Mouse (Mus musculus): ENCODE data around the gene Defb22. TPM values are rescaled to one million over a fixed set of nuclear protein-coding genes. Genes with fewer than 3 reads are reported as not detected.

Defb22 gene
- polyA plus RNA-seq, 1 experiment from 2014 or later = not detected

DNA sequence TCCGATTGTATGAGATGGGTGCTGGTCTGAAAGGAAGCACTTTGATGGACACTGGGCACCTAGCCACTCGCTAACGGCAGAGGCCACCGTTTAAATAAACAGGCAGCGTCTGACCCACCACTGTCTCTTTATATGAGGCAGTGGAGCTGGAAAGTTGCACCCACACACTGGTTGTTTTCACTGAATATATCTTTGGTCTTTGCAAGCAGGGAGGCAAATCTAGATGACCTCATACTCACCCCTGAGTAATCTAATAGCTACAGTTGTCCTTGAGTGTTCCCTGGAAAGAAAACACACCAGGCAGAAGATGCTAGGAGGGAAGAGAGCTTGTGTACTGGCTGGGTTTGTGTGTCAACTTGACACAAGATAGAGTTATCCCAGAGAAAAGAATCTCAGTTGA lies 42.5 kb downstream of the Defb22 start:
- 49% methylated on average over 5 of the region's 5 CpGs for WGBS
- H3K4me2 ChIP-seq (ENCODE audit: low read length) = no peak overlapping the region
- peaks cover 4% of the 10 kb centered on the region for H3K4me1 ChIP-seq (replicated peaks; ENCODE audit: control insufficient read depth, insufficient read depth, low read length)
- ATAC-seq = no peak
- no peak overlapping the region for H3K27ac ChIP-seq (ENCODE audit: low read length)
- H3K36me3 ChIP-seq (ENCODE audit: control insufficient read depth, insufficient read depth) = no peaks in the 10 kb centered on the region
- no peaks in the 10 kb centered on the region for H3K9me3 ChIP-seq (ENCODE audit: control insufficient read depth, low read length)
- no peaks in the 10 kb centered on the region for H3K27me3 ChIP-seq (replicated peaks; ENCODE audit: control insufficient read depth, insufficient read depth, low read length)
- no peak overlapping the region for H3K4me3 ChIP-seq (replicated peaks; ENCODE audit: low read length)
- H3K9ac ChIP-seq (replicated peaks; ENCODE audit: low read depth, low read length) = no peak overlapping the region

DNA sequence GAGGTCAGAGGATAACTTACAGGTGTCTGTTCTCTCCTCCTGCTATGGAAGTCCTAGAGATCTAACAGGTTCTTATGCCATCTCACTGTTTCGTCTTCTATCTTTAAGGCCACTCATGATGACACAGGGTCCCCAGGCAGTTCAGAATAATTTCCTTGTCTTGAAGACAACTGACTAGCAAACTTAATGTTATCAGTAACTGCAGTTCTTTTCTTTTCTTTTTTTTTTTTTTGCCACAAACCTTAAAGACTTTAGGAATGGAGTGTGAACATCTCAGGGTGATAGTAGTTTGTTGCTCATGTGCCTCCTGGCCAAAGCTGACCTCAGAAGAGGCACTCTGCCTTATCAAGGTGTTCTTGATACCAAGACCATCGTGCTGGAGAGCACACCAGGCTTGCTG lies 43.3 kb downstream of the Defb22 start:
- ATAC-seq = no peak
- Histone ChIP-seq H3K4me1 (replicated peaks; ENCODE audit: control insufficient read depth, insufficient read depth, low read length) (peaks cover 4% of the 10 kb centered on the region), H3K4me2 (ENCODE audit: low read length) (no peak overlapping the region), H3K9me3 (ENCODE audit: control insufficient read depth, low read length) (no peaks in the 10 kb centered on the region), H3K27ac (ENCODE audit: low read length) (no peak overlapping the region), H3K27me3 (replicated peaks; ENCODE audit: control insufficient read depth, insufficient read depth, low read length) (no peaks in the 10 kb centered on the region), H3K36me3 (ENCODE audit: control insufficient read depth, insufficient read depth) (no peaks in the 10 kb centered on the region), H3K9ac (replicated peaks; ENCODE audit: low read depth, low read length) (no peak overlapping the region), H3K4me3 (replicated peaks; ENCODE audit: low read length) (no peak overlapping the region)
- 75% methylated on average over 2 of the region's 2 CpGs for WGBS

DNA sequence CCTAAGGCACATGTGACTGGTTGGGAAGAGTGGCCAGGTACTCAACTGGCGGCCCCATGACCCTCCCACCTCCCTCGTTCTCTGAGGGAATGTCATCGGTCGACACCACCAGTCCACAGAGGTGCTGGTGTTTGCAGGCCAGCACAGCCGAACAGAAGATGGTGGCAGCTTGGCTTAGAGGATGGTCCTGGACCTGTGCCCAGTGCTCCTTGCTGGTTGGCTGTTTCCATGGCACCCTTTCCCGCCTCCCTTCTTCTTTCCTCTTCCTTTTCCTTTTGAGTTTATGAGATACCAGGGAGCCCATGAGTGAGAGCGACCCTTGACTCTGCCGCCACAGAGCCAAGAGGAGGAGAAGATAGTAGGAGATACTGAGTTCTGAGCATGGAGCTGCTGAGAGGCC lies 46.7 kb downstream of the Defb22 start:
- Histone ChIP-seq H3K36me3 (ENCODE audit: control insufficient read depth, insufficient read depth) (no peaks in the 10 kb centered on the region), H3K4me1 (replicated peaks; ENCODE audit: control insufficient read depth, insufficient read depth, low read length) (peaks cover 4% of the 10 kb centered on the region), H3K4me3 (replicated peaks; ENCODE audit: low read length) (no peak overlapping the region), H3K27ac (ENCODE audit: low read length) (no peak overlapping the region), H3K9me3 (ENCODE audit: control insufficient read depth, low read length) (no peaks in the 10 kb centered on the region), H3K4me2 (ENCODE audit: low read length) (no peak overlapping the region), H3K27me3 (replicated peaks; ENCODE audit: control insufficient read depth, insufficient read depth, low read length) (no peaks in the 10 kb centered on the region), H3K9ac (replicated peaks; ENCODE audit: low read depth, low read length) (no peak overlapping the region)
- no peak for ATAC-seq
- 76% methylated on average over 8 of the region's 8 CpGs for WGBS

DNA sequence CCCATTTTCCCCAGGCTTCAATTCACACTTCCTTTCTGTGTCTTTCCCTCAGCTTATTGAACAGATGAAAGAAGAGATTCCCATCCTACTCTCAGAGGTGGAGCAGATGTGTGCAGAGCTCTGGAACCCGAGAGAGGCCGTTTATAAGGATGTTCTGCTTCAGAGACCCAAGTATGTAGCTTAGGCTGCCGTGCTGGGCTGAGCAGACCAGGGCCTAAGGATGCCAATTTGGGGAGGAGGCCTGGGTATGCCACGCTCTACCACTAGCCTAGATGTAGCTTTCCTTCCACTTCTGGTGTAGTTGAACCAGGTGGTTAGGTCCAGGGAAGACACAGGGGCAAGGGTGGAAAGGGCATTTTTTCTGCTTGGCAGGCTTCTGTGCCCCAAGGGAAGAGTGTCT lies 47.6 kb downstream of the Defb22 start:
- ATAC-seq = no peak
- Histone ChIP-seq H3K27me3 (replicated peaks; ENCODE audit: control insufficient read depth, insufficient read depth, low read length) (no peaks in the 10 kb centered on the region), H3K9ac (replicated peaks; ENCODE audit: low read depth, low read length) (no peak overlapping the region), H3K4me2 (ENCODE audit: low read length) (no peak overlapping the region), H3K4me3 (replicated peaks; ENCODE audit: low read length) (no peak overlapping the region), H3K9me3 (ENCODE audit: control insufficient read depth, low read length) (no peaks in the 10 kb centered on the region), H3K27ac (ENCODE audit: low read length) (no peak overlapping the region), H3K4me1 (replicated peaks; ENCODE audit: control insufficient read depth, insufficient read depth, low read length) (peaks cover 8% of the 10 kb centered on the region), H3K36me3 (ENCODE audit: control insufficient read depth, insufficient read depth) (no peaks in the 10 kb centered on the region)
- 82% methylated on average over 4 of the region's 4 CpGs for WGBS

DNA sequence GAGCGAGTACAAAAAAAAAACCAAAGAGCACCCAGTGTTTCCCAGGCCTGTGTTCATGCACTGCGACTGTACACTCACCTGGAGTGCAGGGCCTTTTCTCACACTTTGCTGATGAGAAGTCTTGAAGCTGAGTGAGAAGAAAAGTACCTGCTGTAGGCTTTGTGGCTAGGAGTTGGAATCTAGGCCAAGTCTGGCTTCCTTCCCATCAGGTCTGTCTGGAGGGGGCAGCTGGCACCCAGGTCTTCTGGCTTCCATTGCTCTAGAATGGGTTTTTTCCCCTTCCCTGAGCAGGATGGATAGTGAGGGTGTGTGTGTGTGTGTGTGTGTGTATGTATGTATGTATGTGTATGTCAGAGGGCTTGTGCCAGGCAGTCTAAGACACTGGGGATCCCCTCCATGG lies 50.1 kb downstream of the Defb22 start:
- 94% methylated on average over 2 of the region's 2 CpGs for WGBS
- Histone ChIP-seq H3K27me3 (replicated peaks; ENCODE audit: control insufficient read depth, insufficient read depth, low read length) (no peaks in the 10 kb centered on the region), H3K4me1 (replicated peaks; ENCODE audit: control insufficient read depth, insufficient read depth, low read length) (peaks cover 10% of the 10 kb centered on the region), H3K36me3 (ENCODE audit: control insufficient read depth, insufficient read depth) (no peaks in the 10 kb centered on the region), H3K4me3 (replicated peaks; ENCODE audit: low read length) (no peak overlapping the region), H3K4me2 (ENCODE audit: low read length) (no peak overlapping the region), H3K9me3 (ENCODE audit: control insufficient read depth, low read length) (no peaks in the 10 kb centered on the region), H3K27ac (ENCODE audit: low read length) (no peak overlapping the region), H3K9ac (replicated peaks; ENCODE audit: low read depth, low read length) (no peak overlapping the region)
- no peak for ATAC-seq

DNA sequence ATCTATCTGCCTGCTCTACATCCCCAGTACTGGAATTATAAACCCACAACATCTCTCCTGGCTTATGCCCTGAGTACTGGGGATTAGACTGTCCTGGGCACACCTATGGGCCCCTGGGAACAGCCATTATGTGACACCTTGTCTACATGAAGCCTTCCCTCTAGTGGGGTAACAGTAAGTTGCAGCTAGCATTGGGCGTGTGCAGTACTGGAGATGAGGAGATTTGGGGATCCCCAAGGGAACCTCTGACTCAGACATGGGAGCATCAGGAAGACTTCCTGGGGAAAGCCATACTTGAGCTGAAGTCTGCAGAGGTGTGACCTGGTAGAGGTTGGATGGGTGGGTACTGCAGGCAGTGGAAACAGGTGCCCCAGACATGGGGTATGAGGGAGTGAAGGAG lies 51.0 kb downstream of the Defb22 start:
- H3K36me3 ChIP-seq (ENCODE audit: control insufficient read depth, insufficient read depth) = no peaks in the 10 kb centered on the region
- no peaks in the 10 kb centered on the region for H3K9me3 ChIP-seq (ENCODE audit: control insufficient read depth, low read length)
- H3K4me2 ChIP-seq (ENCODE audit: low read length) = no peak overlapping the region
- ATAC-seq = no peak
- H3K4me3 ChIP-seq (replicated peaks; ENCODE audit: low read length) = no peak overlapping the region
- H3K4me1 ChIP-seq (replicated peaks; ENCODE audit: control insufficient read depth, insufficient read depth, low read length) = peaks cover 10% of the 10 kb centered on the region
- no peak overlapping the region for H3K9ac ChIP-seq (replicated peaks; ENCODE audit: low read depth, low read length)
- WGBS = 62% methylated on average over 1 of the region's 1 CpGs
- no peak overlapping the region for H3K27ac ChIP-seq (ENCODE audit: low read length)
- no peaks in the 10 kb centered on the region for H3K27me3 ChIP-seq (replicated peaks; ENCODE audit: control insufficient read depth, insufficient read depth, low read length)

DNA sequence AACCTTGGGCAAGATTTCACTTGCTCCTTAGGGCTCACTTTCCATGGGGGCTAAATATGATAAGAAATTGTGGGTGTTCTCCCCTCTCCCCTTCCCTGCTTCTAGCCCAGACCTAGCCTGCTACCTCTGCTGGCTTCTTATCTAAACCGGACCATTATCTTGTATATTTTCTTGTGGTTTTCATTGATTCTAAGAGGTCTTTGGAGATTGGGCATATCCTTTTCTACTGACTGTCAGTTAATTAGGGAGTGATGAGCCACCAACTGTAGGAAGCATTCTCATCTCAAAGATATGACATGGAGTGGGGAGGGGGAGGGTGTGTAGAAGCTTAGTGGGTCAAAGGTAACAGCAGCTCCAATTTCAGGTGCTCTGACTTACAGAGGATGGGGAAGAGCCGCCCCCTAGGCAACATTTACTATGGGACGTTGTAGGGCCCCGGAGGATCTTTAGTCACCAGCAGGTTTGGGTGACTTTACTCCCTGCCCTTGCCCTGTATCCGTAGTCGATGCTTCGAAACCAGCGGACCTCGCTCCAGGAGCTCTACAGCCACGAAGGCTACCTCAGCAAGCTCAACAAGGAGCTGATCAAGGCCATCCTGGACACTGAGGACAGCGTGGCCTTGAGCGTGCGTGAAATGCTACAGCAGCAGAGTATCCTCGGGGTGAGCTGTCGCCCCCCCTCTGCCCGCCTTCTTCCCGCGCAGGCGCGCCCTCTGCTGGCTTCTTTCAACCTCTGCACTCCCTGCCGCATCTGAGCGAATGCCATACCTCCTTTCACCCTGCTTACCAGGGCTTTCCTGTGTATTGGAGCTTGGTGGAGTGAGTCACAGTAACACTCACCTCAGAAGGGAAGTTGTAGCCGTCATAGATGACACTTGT lies 52.7 kb downstream of the Defb22 start:
- Histone ChIP-seq H3K4me1 (replicated peaks; ENCODE audit: control insufficient read depth, insufficient read depth, low read length) (peaks cover 6% of the 10 kb centered on the region; the same call in 1 of the 2 replicates), H3K27ac (ENCODE audit: low read length) (no peak overlapping the region), H3K27me3 (replicated peaks; ENCODE audit: control insufficient read depth, insufficient read depth, low read length) (no peaks in the 10 kb centered on the region), H3K9me3 (ENCODE audit: control insufficient read depth, low read length) (no peaks in the 10 kb centered on the region), H3K9ac (replicated peaks; ENCODE audit: low read depth, low read length) (peak overlapping the region; percentile 53), H3K36me3 (ENCODE audit: control insufficient read depth, insufficient read depth) (no peaks in the 10 kb centered on the region), H3K4me3 (replicated peaks; ENCODE audit: low read length) (peak overlapping the region; percentile 35), H3K4me2 (ENCODE audit: low read length) (peak overlapping the region; percentile 57)
- peak; percentile 94 for ATAC-seq
- WGBS = 3% methylated on average over 23 of the region's 23 CpGs

DNA sequence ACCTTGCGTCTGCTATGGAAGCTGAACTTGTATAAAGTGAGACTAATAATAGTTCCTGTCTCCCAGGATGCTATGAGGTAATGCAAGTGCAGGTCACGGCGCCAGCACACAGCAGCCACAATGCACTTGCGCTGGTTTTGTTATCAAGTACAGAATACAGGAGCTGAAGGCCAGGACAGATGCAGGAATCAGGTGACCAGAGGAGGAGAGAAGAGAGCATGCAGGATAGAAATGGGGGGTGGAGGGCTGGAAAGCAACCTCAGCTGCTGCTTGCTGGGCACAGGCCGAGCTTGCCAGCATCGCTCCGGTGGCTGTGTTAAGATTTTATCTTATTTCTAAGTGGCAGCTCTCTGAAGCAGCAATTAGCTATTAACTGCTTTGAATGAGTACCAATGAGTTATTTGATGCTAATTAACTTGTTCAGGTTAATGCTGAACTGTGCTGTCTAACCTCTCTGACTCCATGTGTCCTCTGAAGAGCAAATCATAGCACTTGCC lies 53.5 kb downstream of the Defb22 start:
- H3K27ac ChIP-seq (ENCODE audit: low read length) = no peak overlapping the region
- H3K4me2 ChIP-seq (ENCODE audit: low read length) = no peak overlapping the region
- WGBS = 56% methylated on average over 7 of the region's 7 CpGs
- H3K4me1 ChIP-seq (replicated peaks; ENCODE audit: control insufficient read depth, insufficient read depth, low read length) = peaks cover 6% of the 10 kb centered on the region; the same call in 1 of the 2 replicates
- no peaks in the 10 kb centered on the region for H3K9me3 ChIP-seq (ENCODE audit: control insufficient read depth, low read length)
- no peak overlapping the region for H3K9ac ChIP-seq (replicated peaks; ENCODE audit: low read depth, low read length)
- H3K4me3 ChIP-seq (replicated peaks; ENCODE audit: low read length) = no peak overlapping the region
- no peak for ATAC-seq
- H3K36me3 ChIP-seq (ENCODE audit: control insufficient read depth, insufficient read depth) = no peaks in the 10 kb centered on the region
- no peaks in the 10 kb centered on the region for H3K27me3 ChIP-seq (replicated peaks; ENCODE audit: control insufficient read depth, insufficient read depth, low read length)

Measured in forebrain, embryonic 16.5 days (tissue).